Mouse (Mus musculus) neural tube, embryonic 11.5 days (tissue): ENCODE measurements around the gene Selenom. TPM values are rescaled to one million over a fixed set of nuclear protein-coding genes. Genes with fewer than 3 reads are reported as not detected.

ENCODE experiments used
- ATAC-seq: fragments of 200-750 bp; cut with Nextera tagmentation; 2 replicates; pipeline ENCODE4 v1.8.0; 2017; ENCODE audit warnings: moderate number of reproducible peaks, mild to moderate bottlenecking, moderate TSS enrichment, moderate library complexity; ENCODE audit not compliant: insufficient read depth, low FRiP score, low TSS enrichment
- DNase-seq: peaks from one replicate; pipeline ENCODE4 v3.0.0-alpha.2; 2015; ENCODE audit warnings: low spot score
- H3K27ac ChIP-seq: fragments of 300-500 bp; sonication (generic); 2 replicates; pipeline ENCODE4 v1.5.1; 2014; ENCODE audit warnings: low read depth, mild to moderate bottlenecking, low read length
- H3K27me3 ChIP-seq: fragments of 300-500 bp; sonication (generic); 2 replicates; pipeline ENCODE4 v1.6.1; 2014; ENCODE audit warnings: mild to moderate bottlenecking, low read length, mixed read lengths; ENCODE audit not compliant: control insufficient read depth, insufficient read depth
- H3K36me3 ChIP-seq: fragments of 300-500 bp; sonication (generic); 2 replicates; pipeline ENCODE4 v1.6.1; 2014; ENCODE audit warnings: mild to moderate bottlenecking, low read length, moderate library complexity, mixed read lengths; ENCODE audit not compliant: control insufficient read depth, insufficient read depth
- H3K4me1 ChIP-seq: fragments of 300-500 bp; sonication (generic); 2 replicates; pipeline ENCODE4 v1.6.1; 2014; ENCODE audit warnings: low read length, mixed read lengths; ENCODE audit not compliant: control insufficient read depth, insufficient read depth
- H3K4me2 ChIP-seq: fragments of 300-500 bp; sonication (generic); 2 replicates; pipeline ENCODE4 v1.6.1; 2014; ENCODE audit warnings: low read depth, mild to moderate bottlenecking, moderate library complexity
- H3K4me3 ChIP-seq: fragments of 300-500 bp; sonication (generic); 2 replicates; pipeline ENCODE4 v1.5.1; 2014; ENCODE audit warnings: low read depth, low read length
- H3K9ac ChIP-seq: fragments of 300-500 bp; sonication (generic); 2 replicates; pipeline ENCODE4 v1.6.1; 2014; ENCODE audit warnings: mild to moderate bottlenecking, low read length
- H3K9me3 ChIP-seq: fragments of 300-500 bp; sonication (generic); 2 replicates; pipeline ENCODE4 v1.6.1; 2016; ENCODE audit warnings: low read length; ENCODE audit not compliant: control insufficient read depth
- WGBS: fragments of 180-500 bp; shearing (Covaris S2); extraction: QIAGEN DNeasy Blood & Tissue Kit; methylation state at CpG from one replicate; pipeline ENCODE4 v1.1.7; 2014; 5-methylcytosine and 5-hydroxymethylcytosine counted together
- polyA plus RNA-seq: library from polyadenylated mRNA; unstranded; fragments of >200 nt; fragmentation: Nextera tagmentation; extraction: Ambion mirVana; gene quantifications from 2 replicates; pipeline ENCODE4 v1.2.1, GENCODE M21; 2014

The Selenom gene
- polyA plus RNA-seq, 1 experiment from 2014 or later: 57.7 TPM

DNA sequence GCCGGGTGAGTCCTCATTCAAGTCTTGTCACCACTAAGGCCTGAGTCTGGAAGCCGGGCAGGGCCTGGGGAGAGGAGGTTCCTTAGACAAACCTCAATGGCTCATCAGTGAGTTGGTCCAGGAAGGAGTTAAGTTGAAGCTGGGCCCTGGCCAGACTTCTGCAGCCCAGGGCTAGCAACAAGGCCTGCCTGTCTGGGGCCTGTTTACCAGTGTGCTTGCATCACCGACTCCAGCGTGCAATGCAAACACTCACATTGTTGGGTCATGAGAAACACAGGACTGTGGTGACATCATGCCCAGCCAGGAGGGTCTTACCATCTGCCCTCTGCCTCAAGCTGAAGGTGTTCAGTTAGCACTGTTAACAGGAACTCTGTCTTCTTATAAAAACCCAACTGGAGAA lies 51.5 kb downstream of the Selenom start:
- Histone ChIP-seq H3K9ac (no peak overlapping the region), H3K9me3 (no peaks in the 10 kb centered on the region), H3K27ac (no peak overlapping the region), H3K27me3 (no peaks in the 10 kb centered on the region), H3K4me1 (no peaks in the 10 kb centered on the region), H3K36me3 (no peaks in the 10 kb centered on the region), H3K4me2 (no peak overlapping the region), H3K4me3 (no peak overlapping the region)
- 88% methylated on average over 4 of the region's 4 CpGs for WGBS
- no peak for DNase-seq
- no peak for ATAC-seq

Other genes starting within 250 kb of the Selenom start
- gene Drg1, start 248.3 kb upstream of the Selenom start, polyA plus RNA-seq: 295 and 301 TPM in 2 replicates
- gene Patz1, start 225.8 kb upstream of the Selenom start, polyA plus RNA-seq: 105 TPM in 2 replicates
- 9.3 and 15.7 TPM in 2 replicates for gene Pik3ip1, start 184.3 kb upstream of the Selenom start, polyA plus RNA-seq
- gene Limk2, start 105.5 kb upstream of the Selenom start, polyA plus RNA-seq: 77.5 and 91.8 TPM in 2 replicates
- 53.8 and 59.5 TPM in 2 replicates for gene Rnf185, start 62.3 kb upstream of the Selenom start, polyA plus RNA-seq
- gene Pla2g3, start 26.4 kb upstream of the Selenom start, polyA plus RNA-seq: 1.7 and 2.2 TPM in 2 replicates
- gene Inpp5j, start 9.9 kb upstream of the Selenom start, polyA plus RNA-seq: 0.31 and 0.42 TPM in 2 replicates
- gene Smtn, start 25.9 kb downstream of the Selenom start, polyA plus RNA-seq: 37.4 and 37.6 TPM in 2 replicates
- 31.9 and 35.0 TPM in 2 replicates for gene Morc2a, start 134.5 kb downstream of the Selenom start, polyA plus RNA-seq